Mouse (Mus musculus): ENCODE data around the gene Ppp1r12b. TPM values are rescaled to one million over a fixed set of nuclear protein-coding genes. Genes with fewer than 3 reads are reported as not detected.
"Not testable (repeated sequence)": the region's sequence is repeated elsewhere in the genome, so short reads cannot be mapped to it uniquely, and the experiment has no call there.

Ppp1r12b gene
- total RNA-seq, 2 experiments from 2014 or later = 183 to 217 TPM

DNA sequence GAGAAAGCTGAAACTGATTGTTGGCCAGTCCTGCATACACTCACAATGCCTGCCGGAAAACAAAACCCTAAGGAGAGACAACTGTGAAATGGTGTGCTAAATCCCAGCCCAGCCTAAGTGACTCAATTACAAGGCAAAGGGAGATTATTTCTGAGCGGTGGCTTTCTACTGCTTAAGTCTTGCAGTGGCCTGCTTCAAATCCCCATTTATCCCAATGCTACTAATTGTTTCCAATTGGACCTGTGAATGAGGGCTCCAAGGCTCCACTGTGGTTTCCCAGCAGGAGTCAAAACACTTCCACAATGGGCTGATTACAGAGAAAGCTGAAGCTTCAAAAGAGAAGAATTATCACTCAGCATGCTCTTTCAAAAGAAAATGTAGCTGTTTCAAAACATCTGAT is 95.2 kb downstream of the Ppp1r12b start:
- intact Hi-C loops (cut with DNase I; ENCODE audit: low total_unique reads) = no loop called here
- no peak for DNase-seq

DNA sequence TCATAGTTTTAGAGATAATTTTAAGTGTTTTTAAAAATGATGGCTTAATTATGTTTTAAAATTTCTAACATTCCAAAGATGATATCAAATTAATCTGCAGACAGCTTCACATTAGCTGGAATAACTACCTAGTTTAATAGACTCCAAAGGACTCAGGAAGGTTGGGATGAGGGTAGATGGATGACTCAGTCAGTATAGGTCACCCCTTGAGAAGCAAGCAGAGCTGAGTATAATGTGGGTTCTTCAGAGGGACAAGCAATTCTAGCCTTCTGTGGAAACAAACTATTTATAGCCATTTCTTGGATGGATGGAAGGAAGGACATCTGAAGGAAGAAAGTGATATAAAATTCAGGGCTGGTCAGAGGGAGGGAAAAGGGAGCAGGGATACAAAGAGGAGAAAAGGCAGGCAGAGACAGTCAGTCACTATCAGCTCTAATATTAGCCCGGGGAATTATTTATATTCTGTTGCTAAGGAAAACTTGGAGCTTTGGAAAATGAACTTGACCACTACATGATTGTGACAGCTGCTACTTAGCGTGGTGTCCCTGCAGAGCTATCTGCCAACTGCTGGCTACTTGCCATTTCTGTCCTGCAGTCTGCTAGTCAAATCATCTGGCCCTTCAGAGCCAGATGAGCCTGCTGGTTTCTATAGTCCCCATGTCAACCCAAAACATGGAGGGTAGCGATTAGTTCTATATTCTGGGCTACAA is 97.2 kb downstream of the Ppp1r12b start:
- intact Hi-C loops (cut with DNase I; ENCODE audit: low total_unique reads) = loop anchor here (10.0 kb wide), 1 partner anchor 224 kb away; no protein-coding TSS in a partner anchor

DNA sequence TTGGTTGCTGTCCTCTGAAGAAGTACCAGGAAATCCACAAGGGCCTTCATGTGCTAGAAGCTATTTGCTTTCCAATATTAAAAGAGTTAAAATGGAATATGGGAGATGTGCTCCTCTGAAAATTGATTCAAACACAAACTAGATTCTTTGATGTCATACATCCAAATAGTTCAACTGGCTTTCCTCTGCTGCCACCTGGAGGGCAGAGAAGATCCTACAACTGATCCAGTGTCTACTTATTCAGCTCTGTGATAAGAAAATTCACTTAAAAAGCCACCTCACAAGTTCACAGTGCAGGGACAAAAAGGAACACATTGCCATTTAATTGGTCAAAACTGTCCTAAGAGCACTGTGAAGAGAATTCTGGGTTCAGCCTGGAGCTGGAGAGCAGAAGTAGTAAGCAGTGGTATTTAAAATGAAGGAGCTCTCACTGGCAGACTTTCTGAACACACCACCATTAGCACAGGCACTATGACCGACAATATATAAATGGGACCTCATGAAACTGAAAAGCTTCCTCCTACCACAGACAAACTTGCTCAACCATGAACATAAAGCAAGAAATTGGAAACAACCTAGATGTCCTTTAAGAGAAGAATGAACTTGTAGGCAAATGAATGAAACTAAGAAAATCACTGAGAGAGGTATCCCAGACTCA is 101.3 kb downstream of the Ppp1r12b start:
- intact Hi-C loops (cut with DNase I; ENCODE audit: low total_unique reads) = loop anchor here (10.0 kb wide), 1 partner anchor 220 kb away; no protein-coding TSS in a partner anchor
- DNase-seq = peak; percentile 58

More for the DNA sequence above, 97.2 kb downstream of the Ppp1r12b start:
- DNase-seq = peak; percentile 87

DNA sequence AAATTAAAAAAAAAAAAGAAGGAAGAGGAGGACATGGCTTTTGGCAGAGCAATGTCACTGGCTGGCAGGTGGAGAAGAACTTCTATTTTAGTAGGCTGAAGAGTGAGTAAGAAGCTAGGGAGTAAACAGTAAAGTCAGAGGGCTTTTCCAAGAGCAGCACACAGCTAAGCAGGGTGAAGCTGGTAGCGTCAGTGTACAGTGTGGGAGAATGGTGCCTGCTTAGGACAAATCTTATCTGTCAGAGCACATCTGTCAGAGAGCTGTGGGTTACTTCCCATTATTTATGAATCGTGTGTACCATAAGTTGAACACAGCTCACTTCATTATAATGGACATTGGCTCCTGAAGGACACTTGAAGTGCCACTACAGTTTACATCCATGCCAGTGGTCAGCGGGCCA is 102.9 kb downstream of the Ppp1r12b start:
- intact Hi-C loops (cut with DNase I; ENCODE audit: low total_unique reads) = loop anchor here (10.0 kb wide), 1 partner anchor 218 kb away; no protein-coding TSS in a partner anchor
- no peak for DNase-seq

DNA sequence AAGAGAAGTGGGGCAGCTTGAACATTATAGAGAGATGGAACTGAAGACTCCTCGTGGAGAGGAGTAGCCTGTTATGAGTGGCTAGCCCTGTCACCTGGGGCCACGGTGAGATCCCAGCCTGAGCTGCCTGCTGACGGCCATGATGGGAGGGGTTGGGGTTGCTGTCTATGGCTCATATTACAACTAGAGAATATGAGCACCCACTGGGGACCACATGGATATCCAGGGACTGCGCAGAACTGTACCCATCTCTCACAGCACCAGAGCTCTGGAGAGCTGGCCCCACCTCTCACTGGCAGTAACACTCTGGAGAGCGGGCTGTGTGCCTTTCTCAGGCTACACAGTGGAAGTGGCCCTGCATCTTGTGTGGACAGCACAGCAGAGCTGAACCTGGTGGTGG is 104.5 kb downstream of the Ppp1r12b start:
- no peak for DNase-seq
- intact Hi-C loops (cut with DNase I; ENCODE audit: low total_unique reads) = loop anchor here (10.0 kb wide), 1 partner anchor 216 kb away; no protein-coding TSS in a partner anchor

DNA sequence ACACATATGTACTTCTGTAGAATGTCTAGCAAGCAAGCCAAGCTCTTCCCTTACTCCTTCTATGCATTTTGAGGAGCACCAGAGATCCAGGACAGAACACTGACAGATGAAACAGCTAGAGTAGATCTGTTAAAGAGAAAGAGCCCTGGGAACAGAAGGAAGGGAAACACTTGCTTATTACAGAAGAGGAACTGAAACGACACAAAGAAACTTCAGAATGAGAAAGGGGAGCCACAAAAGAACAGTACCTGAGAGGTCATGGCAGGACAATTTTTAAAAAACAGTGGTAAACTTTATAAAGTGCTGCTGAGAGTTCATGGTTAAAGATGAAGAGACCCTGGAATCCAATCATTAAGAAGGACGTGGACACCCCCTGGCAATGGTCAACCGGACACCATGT is 105.4 kb downstream of the Ppp1r12b start:
- intact Hi-C loops (cut with DNase I; ENCODE audit: low total_unique reads) = loop anchor here (10.0 kb wide), 1 partner anchor 216 kb away; no protein-coding TSS in a partner anchor

DNA sequence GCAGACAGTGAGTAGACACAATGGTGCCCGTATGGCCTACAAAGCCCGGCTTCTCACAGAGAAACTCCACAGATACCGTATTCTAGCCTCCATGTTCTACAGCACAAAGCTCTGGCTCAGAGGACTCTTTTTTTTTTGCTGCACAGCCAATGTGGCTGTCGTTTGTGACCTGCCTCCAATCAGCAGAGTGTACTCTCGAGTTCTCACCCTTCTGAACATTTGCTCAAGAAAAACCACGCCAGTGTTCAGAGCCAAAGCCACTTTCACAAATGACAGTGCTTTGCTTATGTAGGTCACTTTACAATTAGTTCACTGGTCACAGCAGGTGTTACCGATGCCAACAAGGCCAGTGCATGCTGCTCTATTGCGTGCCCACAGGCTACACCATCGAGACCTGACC is 107.9 kb downstream of the Ppp1r12b start:
- no peak for DNase-seq
- intact Hi-C loops (cut with DNase I; ENCODE audit: low total_unique reads) = no loop called here

More for the DNA sequence above, 105.4 kb downstream of the Ppp1r12b start:
- no peak for DNase-seq

DNA sequence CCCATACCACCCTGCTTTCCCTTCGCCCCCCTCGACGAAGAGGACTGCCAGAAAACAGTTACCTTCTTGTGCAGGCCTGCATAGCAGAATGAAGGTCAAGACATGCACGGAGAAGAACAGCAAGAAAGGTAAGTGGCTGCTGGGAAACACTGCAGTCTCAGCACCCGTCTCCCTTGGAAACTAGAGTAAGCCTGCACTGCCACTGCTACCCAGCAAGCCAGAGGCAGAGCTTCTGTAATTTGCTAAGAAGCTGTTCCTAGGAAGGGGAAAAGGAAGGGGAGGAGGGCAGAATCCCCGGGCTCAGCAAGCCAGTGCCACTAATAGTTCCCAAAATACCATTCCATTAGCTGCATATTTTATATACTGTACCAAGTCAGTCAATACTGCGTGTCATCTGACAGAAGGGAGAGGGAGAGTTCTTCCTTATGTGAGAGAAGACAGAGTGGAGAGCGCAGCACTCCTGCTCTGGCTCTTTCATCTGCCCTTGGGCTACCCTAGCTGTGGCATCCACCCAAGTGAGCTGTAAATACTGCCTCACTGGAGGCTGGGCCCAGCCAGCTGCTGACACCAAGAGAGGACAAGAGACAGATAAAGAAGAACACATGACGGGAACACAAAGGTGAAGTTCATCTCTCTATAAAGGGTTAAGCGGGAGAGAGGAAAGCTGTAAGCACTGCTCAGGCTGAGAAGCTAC is 109.3 kb downstream of the Ppp1r12b start:
- peak; percentile 39 for DNase-seq
- intact Hi-C loops (cut with DNase I; ENCODE audit: low total_unique reads) = no loop called here

DNA sequence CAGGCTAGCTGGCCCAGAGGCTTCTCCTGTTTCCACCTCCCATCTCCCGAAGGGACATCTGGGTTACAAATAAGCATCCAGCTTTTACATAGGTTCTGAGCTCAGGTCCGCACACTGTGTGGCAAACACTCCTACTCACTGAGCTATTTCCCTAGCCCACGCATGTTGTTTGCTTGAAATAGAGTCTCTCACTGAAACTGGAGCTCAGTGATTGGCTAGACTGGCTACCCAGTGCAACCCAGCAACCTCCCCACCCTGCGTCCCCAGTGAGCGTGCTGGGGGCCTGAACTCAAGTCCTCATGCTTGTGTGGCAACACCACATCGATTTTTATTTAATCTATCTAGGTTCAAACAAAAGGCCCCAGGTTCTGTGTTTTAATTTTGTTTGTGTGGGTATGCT is 112.4 kb downstream of the Ppp1r12b start:
- intact Hi-C loops (cut with DNase I; ENCODE audit: low total_unique reads) = no loop called here
- DNase-seq = no peak

DNA sequence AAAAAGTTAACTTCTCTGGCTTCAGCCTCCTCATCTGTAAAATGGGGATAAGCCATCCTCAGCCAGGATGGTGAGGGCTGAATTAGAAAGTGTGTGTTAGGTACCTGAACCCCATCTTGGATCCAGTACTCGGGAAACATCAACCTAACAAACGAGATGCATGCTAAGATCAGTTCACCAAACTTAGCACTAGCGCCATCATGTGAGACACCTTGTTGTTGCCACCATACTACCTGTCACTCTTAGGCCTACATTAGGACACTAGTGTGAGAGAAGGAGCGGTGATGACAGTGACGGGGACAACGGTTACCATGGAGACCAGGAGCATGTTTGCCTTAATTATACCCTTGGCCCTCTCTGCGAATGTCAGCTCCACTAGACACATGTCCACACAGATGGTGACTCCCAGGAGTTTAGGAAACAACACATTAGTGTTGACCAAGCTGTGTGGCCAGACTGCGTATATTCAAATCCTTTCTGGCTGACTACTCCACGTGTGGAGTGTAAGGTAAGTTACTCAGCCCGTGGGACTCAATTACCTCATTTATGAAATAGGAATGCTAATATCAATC is 118.7 kb downstream of the Ppp1r12b start:
- DNase-seq = no peak
- intact Hi-C loops (cut with DNase I; ENCODE audit: low total_unique reads) = loop anchor here (5.0 kb wide), 1 partner anchor 110 kb away; no protein-coding TSS in a partner anchor

DNA sequence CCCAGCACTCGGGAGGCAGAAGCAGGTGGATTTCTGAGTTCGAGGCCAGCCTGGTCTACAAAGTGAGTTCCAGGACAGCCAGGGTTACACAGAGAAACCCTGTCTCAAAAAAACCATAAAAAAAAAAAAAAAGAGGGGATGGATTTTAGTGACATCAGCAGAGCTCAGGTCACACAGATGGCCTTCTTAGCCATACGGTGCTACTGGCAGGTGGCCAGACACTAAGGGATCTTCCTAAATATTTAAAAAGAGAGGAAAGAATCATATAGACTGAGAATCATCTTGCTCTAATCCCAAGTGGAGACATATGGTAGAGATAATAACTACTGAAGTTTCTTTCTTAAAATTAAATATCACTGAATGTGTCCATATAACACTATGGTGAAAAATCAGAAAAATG is 124.9 kb downstream of the Ppp1r12b start:
- intact Hi-C loops (cut with DNase I; ENCODE audit: low total_unique reads) = loop anchor here (5.0 kb wide), 1 partner anchor 89 kb away; no protein-coding TSS in a partner anchor
- not testable (repeated sequence) for DNase-seq

DNA sequence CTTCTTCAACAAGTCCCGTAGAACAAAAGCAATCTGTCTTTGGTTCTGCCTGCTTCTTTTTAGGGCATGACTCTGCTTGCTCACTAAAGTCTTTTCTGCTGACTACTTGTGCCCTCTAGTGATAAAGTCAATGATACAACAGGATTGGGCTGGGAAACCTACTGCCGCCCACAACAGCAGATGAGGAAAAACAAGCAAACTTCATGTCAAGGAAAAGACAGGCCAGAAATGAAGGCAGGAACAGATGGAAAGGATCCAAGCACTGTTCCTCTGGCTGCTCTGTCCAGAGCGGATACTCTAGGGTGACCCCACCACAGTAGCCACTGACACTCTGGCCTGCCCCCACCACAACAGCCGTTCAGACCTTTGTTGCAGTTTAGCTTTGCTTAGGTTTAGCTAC is 126.1 kb downstream of the Ppp1r12b start:
- intact Hi-C loops (cut with DNase I; ENCODE audit: low total_unique reads) = loop anchor here (5.0 kb wide), 1 partner anchor 87 kb away; no protein-coding TSS in a partner anchor
- DNase-seq = no peak

DNA sequence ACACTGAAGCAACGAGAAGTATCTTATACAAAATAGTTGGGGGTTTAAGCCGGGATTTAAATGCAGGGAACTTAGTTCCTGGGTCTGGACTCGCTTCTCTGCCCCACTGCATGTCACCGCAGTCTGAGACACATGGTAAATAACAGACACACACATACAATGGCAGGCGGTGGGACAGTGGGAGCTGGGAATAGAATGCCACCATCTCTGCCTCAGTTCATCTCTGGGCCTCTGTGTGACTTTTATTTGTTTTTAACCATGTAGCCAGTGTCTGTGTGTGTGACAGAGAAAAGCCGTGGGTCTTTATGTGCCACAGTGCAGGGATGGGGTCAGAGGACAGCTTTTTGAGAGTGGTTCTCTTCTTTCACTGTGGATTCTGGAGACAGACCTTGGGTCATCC is 130.8 kb downstream of the Ppp1r12b start:
- no peak for DNase-seq
- intact Hi-C loops (cut with DNase I; ENCODE audit: low total_unique reads) = no loop called here

DNA sequence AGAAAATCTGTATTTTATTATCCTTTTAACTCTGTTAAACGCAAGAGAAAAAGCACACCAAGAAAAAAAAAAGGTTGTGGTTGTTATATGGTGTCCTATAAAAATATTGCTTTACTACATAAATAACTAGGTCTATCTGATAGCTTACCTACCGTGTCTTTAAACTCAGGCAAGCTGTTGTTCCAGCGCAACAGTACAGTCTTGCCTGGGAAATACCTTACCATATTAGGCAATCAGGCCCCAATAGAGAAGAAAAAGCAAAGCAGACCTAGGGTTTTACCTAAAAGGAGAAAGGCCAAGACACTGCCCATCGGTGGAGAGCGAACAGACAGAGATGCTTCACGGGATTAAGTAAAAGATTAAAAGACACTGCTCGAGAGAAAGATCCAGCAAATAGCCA is 131.9 kb downstream of the Ppp1r12b start:
- no peak for DNase-seq
- intact Hi-C loops (cut with DNase I; ENCODE audit: low total_unique reads) = no loop called here

DNA sequence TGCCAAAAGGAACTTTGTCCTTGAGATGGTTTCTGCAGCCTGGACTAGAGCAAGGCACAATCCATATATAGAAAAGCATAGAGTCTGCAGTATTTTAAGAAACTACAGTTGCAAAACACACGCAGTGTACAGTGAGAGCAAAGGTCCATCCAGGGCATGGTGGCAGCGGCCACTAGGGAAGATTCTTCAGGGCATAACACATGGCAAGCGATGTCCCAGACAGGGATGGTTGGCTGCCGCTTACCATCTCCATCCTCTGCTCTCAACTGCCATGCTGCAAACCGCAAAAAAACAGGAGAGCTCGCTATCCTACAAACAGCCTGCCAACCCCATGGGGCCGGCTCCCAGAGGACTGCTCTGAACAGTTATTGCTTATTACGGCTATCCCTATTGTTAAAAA is 132.4 kb downstream of the Ppp1r12b start:
- peak; percentile 46 for DNase-seq
- intact Hi-C loops (cut with DNase I; ENCODE audit: low total_unique reads) = no loop called here

DNA sequence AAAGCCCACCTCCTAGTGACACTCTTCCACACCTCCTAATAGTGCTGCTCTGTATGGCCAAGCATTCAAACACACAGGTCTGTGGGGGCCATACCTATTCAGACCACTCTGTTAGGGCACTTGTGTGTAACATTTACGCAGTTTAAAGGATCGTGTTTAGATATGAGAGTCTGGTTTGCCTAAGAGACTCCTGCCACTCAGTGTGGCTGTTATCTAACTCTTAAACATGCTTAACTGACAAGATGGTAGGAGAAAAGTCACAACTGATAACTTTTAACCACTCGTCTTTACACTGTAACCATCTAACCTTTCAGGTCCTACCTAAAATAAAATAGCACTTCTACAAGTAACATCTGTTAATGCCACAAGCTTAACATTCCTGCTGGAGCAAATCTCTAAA is 134.9 kb downstream of the Ppp1r12b start:
- intact Hi-C loops (cut with DNase I; ENCODE audit: low total_unique reads) = no loop called here
- no peak for DNase-seq

DNA sequence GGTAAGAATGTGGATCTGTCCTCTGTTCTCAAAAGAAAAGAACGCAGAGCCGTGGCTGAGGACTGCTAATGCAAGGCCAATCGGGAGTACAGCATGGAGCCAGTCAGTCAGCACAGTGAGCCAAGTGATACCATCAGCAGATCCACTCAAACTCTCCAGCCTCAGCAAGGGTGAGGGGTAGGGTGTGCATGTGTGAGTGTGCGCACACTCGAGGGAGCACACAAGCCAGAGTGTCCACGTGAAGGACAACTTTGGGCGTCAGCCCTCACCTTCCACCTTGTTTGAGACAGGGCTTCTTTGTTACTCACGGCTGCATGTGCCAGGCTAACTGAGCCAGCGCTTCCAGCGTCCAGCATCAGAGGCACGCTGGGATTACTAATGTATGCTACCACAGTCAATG is 136.5 kb downstream of the Ppp1r12b start:
- intact Hi-C loops (cut with DNase I; ENCODE audit: low total_unique reads) = no loop called here
- DNase-seq = no peak

DNA sequence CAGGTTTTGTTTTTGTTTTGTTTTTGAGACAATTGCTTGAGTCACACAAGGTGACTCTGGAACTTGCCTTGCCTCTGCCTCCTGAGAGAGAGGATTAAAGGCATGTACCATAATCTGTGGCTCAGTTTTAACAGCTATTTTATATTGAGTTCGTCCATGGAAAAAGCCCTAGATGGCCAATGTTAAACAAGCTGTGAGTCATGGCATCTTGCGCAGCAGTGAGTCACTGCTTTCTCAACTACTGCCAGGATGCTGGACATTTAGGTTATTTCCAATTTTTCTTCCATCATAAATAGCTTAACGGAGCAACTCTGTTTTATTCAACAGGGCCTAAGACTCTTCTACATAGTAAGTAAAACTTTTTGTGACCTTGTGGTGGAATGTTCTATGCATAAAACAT is 137.0 kb downstream of the Ppp1r12b start:
- DNase-seq = no peak
- intact Hi-C loops (cut with DNase I; ENCODE audit: low total_unique reads) = no loop called here

DNA sequence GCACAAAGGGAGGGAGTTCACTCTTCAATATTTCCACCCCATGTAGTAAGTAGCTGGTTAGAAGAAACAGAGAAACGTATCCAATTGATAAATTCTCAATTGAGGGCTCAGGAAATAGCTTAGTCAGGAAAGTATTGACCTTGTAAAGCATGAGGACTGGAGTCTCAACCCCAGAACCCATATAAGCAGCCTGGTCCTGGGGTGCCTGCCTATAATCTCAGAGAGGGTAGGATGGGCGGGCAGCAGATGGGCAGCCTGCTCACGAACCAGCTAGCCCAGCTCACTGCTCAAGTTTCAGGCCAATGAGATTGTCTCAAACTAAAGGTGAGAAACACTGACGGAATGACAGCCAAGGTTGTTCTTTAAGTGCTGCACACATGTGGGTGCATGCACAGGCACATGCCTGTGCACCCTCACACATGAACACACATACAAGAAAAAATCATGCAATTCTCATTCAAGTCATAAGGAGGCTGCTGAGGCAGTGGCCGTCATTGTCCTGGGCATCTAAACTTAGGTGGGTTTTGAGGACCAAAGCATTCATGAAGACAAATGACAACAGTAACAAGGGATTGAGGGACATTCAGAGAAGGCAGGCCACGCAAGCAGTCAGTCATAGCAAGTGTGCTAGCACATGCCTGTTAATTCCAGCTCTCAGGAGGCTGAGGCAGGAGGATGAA is 137.7 kb downstream of the Ppp1r12b start:
- no peak for DNase-seq
- intact Hi-C loops (cut with DNase I; ENCODE audit: low total_unique reads) = no loop called here
